ENCODE assay signal across 11 mouse cellular contexts in the genomic region with DNA sequence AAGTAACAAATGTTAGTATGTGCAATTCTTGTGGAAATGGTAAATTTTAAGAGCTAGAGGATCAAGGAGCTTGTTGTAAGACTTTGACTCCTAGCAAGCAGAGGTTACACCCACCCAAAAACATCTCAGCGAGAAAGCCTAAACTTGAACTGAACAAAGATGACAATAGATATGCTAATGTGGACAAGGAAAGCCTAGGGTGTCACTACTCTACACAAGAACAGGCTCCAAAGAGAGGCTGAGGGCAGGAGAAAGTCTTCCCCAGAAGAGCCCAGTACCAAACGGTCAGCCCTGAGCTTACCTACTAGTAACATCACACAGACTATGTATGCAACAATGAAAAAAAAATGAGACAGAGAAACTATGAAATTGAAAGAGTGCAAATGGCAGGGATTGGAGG. TPM values are rescaled to one million over a fixed set of nuclear protein-coding genes. Genes with fewer than 3 reads are reported as not detected.
DNase-seq lines count a peak whose midpoint lies in the region; ATAC-seq and TF ChIP-seq lines count a peak whose summit lies in the region.
"Had no signal": no experiment of that assay in that cellular context is flagged by ENCODE, and none has a peak within 500 bp of the region (broad histone marks: within the 10 kb centered on the region; RNA-seq: fewer than 3 reads in every experiment).

No protein-coding gene starts in this region.

- intact Hi-C loops in left cerebral cortex, postnatal 4 days (cut with DNase I), result loop anchor here (10.0 kb wide), 1 partner anchor 505 kb away; no protein-coding TSS in a partner anchor

- no peak for TF ChIP-seq EP300 in liver, postnatal 0 days (IDR thresholded peaks at IDR 0.05; ENCODE audit: low read depth)

- peaks cover 69% of the 10 kb centered on the region for H3K79me2 ChIP-seq in myocyte (ENCODE audit: control insufficient read depth, insufficient read depth)

- H3K4me3 ChIP-seq in liver, embryonic 11.5 days (ENCODE audit: low read depth, low read length), result no peak overlapping the region
- no peak overlapping the region for H3K4me3 ChIP-seq in liver, postnatal 0 days (ENCODE audit: low read depth, low read length)
- no peak overlapping the region for H3K4me3 ChIP-seq in hindbrain, embryonic 14.5 days (replicated peaks; ENCODE audit: low read length)
- no peak overlapping the region for H3K4me3 ChIP-seq in myocyte

- H3K4me1 ChIP-seq in liver, embryonic 11.5 days (replicated peaks; ENCODE audit: control insufficient read depth, insufficient read depth, low read length), result peaks cover 5% of the 10 kb centered on the region; the same call in 1 of the 2 replicates
- H3K4me1 ChIP-seq in liver, postnatal 0 days (ENCODE audit: insufficient read depth), result peaks cover 11% of the 10 kb centered on the region
- H3K4me1 ChIP-seq in hindbrain, embryonic 14.5 days (replicated peaks; ENCODE audit: control insufficient read depth, insufficient read depth, low read length), result peaks cover 27% of the 10 kb centered on the region

- ATAC-seq in liver, embryonic 11.5 days (replicated peaks; ENCODE audit: low FRiP score), result no peak
- no peak for ATAC-seq in liver, postnatal 0 days
- ATAC-seq in hindbrain, embryonic 14.5 days (ENCODE audit: low FRiP score), result no peak

- no peaks in the 10 kb centered on the region for H3K9me3 ChIP-seq in liver, embryonic 11.5 days (ENCODE audit: control insufficient read depth, low read length)
- no peaks in the 10 kb centered on the region for H3K9me3 ChIP-seq in liver, postnatal 0 days (ENCODE audit: low read length)
- H3K9me3 ChIP-seq in hindbrain, embryonic 14.5 days (ENCODE audit: control insufficient read depth, low read length), result no peaks in the 10 kb centered on the region
- H3K9me3 ChIP-seq: kidney, embryonic 15.5 days; limb, embryonic 12.5 days had no signal

- no peak overlapping the region for H3K9ac ChIP-seq in liver, embryonic 11.5 days (ENCODE audit: low read depth, low read length)
- no peak overlapping the region for H3K9ac ChIP-seq in liver, postnatal 0 days (replicated peaks)
- H3K9ac ChIP-seq in hindbrain, embryonic 14.5 days, result no peak overlapping the region
- H3K9ac ChIP-seq: kidney, embryonic 15.5 days; limb, embryonic 12.5 days had no signal

- peaks cover 28% of the 10 kb centered on the region for H3K36me3 ChIP-seq in liver, embryonic 11.5 days (ENCODE audit: control insufficient read depth, insufficient read depth, low read length)
- peaks cover 32% of the 10 kb centered on the region for H3K36me3 ChIP-seq in liver, postnatal 0 days (replicated peaks; ENCODE audit: insufficient read depth, low read length)
- H3K36me3 ChIP-seq in hindbrain, embryonic 14.5 days (replicated peaks; ENCODE audit: control insufficient read depth, insufficient read depth), result peaks cover 32% of the 10 kb centered on the region
- peaks cover 22% of the 10 kb centered on the region for H3K36me3 ChIP-seq in myocyte (ENCODE audit: control insufficient read depth, insufficient read depth)

- no peak for DNase-seq in liver, embryonic 11.5 days (ENCODE audit: low spot score)
- DNase-seq in liver, postnatal 0 days, result no peak
- peak; percentile 93 for DNase-seq in R1 (ENCODE audit: low read depth, low spot score)
- no peak for DNase-seq in hindbrain, embryonic 14.5 days (ENCODE audit: low spot score)
- DNase-seq in left cerebral cortex, postnatal 4 days, result no peak
- no peak for DNase-seq in adrenal gland, adult 2 months
- DNase-seq: heart, postnatal 4 days; right cerebral cortex, postnatal 14 days had no signal

- TF ChIP-seq CTCF in liver, postnatal 0 days (IDR thresholded peaks at IDR 0.05; ENCODE audit: low read depth), result no peak

- H3ac ChIP-seq in myocyte (ENCODE audit: control insufficient read depth, insufficient read length), result no peak overlapping the region

- no peak for TF ChIP-seq POLR2A in myocyte (IDR thresholded peaks at IDR 0.05; ENCODE audit: insufficient read length, low read depth)

- no peak overlapping the region for H3K27ac ChIP-seq in liver, embryonic 11.5 days (ENCODE audit: low read depth, low read length)
- H3K27ac ChIP-seq in liver, postnatal 0 days (ENCODE audit: low read depth), result no peak overlapping the region
- no peak overlapping the region for H3K27ac ChIP-seq in hindbrain, embryonic 14.5 days
- H3K27ac ChIP-seq: kidney, embryonic 15.5 days; limb, embryonic 12.5 days had no signal

- H3K27me3 ChIP-seq in liver, embryonic 11.5 days (replicated peaks; ENCODE audit: control insufficient read depth, insufficient read depth, low read length), result no peaks in the 10 kb centered on the region
- no peaks in the 10 kb centered on the region for H3K27me3 ChIP-seq in liver, postnatal 0 days (ENCODE audit: insufficient read depth, low read length)
- no peaks in the 10 kb centered on the region for H3K27me3 ChIP-seq in hindbrain, embryonic 14.5 days (ENCODE audit: control insufficient read depth, insufficient read depth, low read length)
- no peaks in the 10 kb centered on the region for H3K27me3 ChIP-seq in myocyte (ENCODE audit: control insufficient read depth, insufficient read depth, insufficient read length)
- H3K27me3 ChIP-seq: kidney, embryonic 15.5 days; limb, embryonic 12.5 days had no signal

- peak overlapping the region; percentile 39 for H3K4me2 ChIP-seq in liver, embryonic 11.5 days
- no peak overlapping the region for H3K4me2 ChIP-seq in liver, postnatal 0 days (ENCODE audit: low read depth, low read length)
- peak overlapping the region; percentile 12; the same call in 1 of the 2 replicates for H3K4me2 ChIP-seq in hindbrain, embryonic 14.5 days (replicated peaks)
- peak overlapping the region; percentile 16 for H3K4me2 ChIP-seq in myocyte (ENCODE audit: low read depth)

- 55% methylated on average over 2 of the region's 2 CpGs for WGBS in liver, embryonic 11.5 days
- 64% methylated on average over 2 of the region's 2 CpGs for WGBS in liver, postnatal 0 days (ENCODE audit: insufficient replicate concordance)
- 16% methylated on average over 2 of the region's 2 CpGs for WGBS in hindbrain, embryonic 14.5 days

TF ChIP-seq in myocyte, 11 proteins besides CTCF, POLR2A, EP300 and RAD21:
- no peak for TF ChIP-seq CEBPB (IDR thresholded peaks at IDR 0.05; ENCODE audit: insufficient read depth, poor library complexity, severe bottlenecking)

RNA-seq across cellular contexts. Expression of gene Cacybp, which starts 2.8 kb away (rescaled TPM):
- 415 and 437 TPM in 2 replicates for polyA plus RNA-seq in liver, embryonic 11.5 days (2014; fragmentation: Nextera tagmentation; extraction: Ambion mirVana)
- 66.0 and 75.2 TPM in 2 replicates for polyA plus RNA-seq in liver, postnatal 0 days (2015; fragmentation: Nextera tagmentation; extraction: Ambion mirVana)
- 279 and 292 TPM in 2 replicates for polyA plus RNA-seq in hindbrain, embryonic 14.5 days (2014; fragmentation: Nextera tagmentation; extraction: Ambion mirVana)
- polyA plus RNA-seq in myocyte (2012; fragmentation: generic; extraction: Trizol), result 39.9 TPM
- total RNA-seq in left cerebral cortex, postnatal 4 days (2021), result 100 to 1,000 TPM; 122 to 128 TPM
- total RNA-seq in adrenal gland, adult 2 months (2021), result 100 to 1,000 TPM; 100 to 136 TPM
- 13.5 and 15.1 TPM in 2 replicates for polyA plus RNA-seq in adrenal gland, adult 2 months (2012; rRNA removed)

RNA-seq across cellular contexts. Expression of gene Mrps14, which starts 14.8 kb away (rescaled TPM):
- polyA plus RNA-seq in liver, embryonic 11.5 days (2014; fragmentation: Nextera tagmentation; extraction: Ambion mirVana), result 308 and 309 TPM in 2 replicates
- polyA plus RNA-seq in liver, postnatal 0 days (2015; fragmentation: Nextera tagmentation; extraction: Ambion mirVana), result 160 and 167 TPM in 2 replicates
- 132 and 145 TPM in 2 replicates for polyA plus RNA-seq in hindbrain, embryonic 14.5 days (2014; fragmentation: Nextera tagmentation; extraction: Ambion mirVana)
- 72.2 TPM for polyA plus RNA-seq in myocyte (2012; fragmentation: generic; extraction: Trizol)
- total RNA-seq in left cerebral cortex, postnatal 4 days (2021), result 10 to 100 TPM; 41.1 to 48.1 TPM
- total RNA-seq in adrenal gland, adult 2 months (2021), result 100 to 1,000 TPM in 1 of 2 experiments, 10 to 100 TPM in 1; 58.0 to 106 TPM
- 14.2 and 14.8 TPM in 2 replicates for polyA plus RNA-seq in adrenal gland, adult 2 months (2012; rRNA removed)

RNA-seq across cellular contexts. Expression of gene Tnn, which starts 56.5 kb away (rescaled TPM):
- not detected in 2 replicates for polyA plus RNA-seq in liver, embryonic 11.5 days (2014; fragmentation: Nextera tagmentation; extraction: Ambion mirVana)
- not detected in 2 replicates for polyA plus RNA-seq in liver, postnatal 0 days (2015; fragmentation: Nextera tagmentation; extraction: Ambion mirVana)
- polyA plus RNA-seq in hindbrain, embryonic 14.5 days (2014; fragmentation: Nextera tagmentation; extraction: Ambion mirVana), result 0.09 TPM in 1 of 2 replicates, not detected in the other
- polyA plus RNA-seq in myocyte (2012; fragmentation: generic; extraction: Trizol), result not detected
- total RNA-seq in left cerebral cortex, postnatal 4 days (2021), result under 1 TPM; 0.62 to 0.95 TPM
- under 1 TPM; 0.17 to 0.20 TPM for total RNA-seq in adrenal gland, adult 2 months (2021)
- not detected in 2 replicates for polyA plus RNA-seq in adrenal gland, adult 2 months (2012; rRNA removed)
